ENCODE assay signal across 19 mouse cellular contexts in genomic region chr19:43695514-43695964, GRCm38 (mm10). TPM values are rescaled to one million over a fixed set of nuclear protein-coding genes. Genes with fewer than 3 reads are reported as not detected.
DNase-seq lines count a peak whose midpoint lies in the region; ATAC-seq and TF ChIP-seq lines count a peak whose summit lies in the region.
"Had no signal": no experiment of that assay in that cellular context is flagged by ENCODE, and none has a peak within 500 bp of the region (broad histone marks: within the 10 kb centered on the region; RNA-seq: fewer than 3 reads in every experiment).

No protein-coding gene starts in this region.

- H3K4me2 ChIP-seq in kidney, postnatal 0 days (ENCODE audit: low read length) = no peak overlapping the region
- H3K4me2 ChIP-seq in intestine, embryonic 15.5 days (replicated peaks) = peak overlapping the region; percentile 14; the same call in 1 of the 2 replicates
- no peak overlapping the region for H3K4me2 ChIP-seq in stomach, postnatal 0 days (replicated peaks; ENCODE audit: low read depth)
- H3K4me2 ChIP-seq: heart, embryonic 12.5 days; liver, embryonic 11.5 days; neural tube, embryonic 13.5 days had no signal

- H3K27ac ChIP-seq in kidney, postnatal 0 days = peak overlapping the region; percentile 42
- H3K27ac ChIP-seq in MEL (ENCODE audit: control insufficient read depth, low read depth, low read length) = peak overlapping the region; percentile 73
- H3K27ac ChIP-seq in intestine, embryonic 15.5 days = peak overlapping the region; percentile 45
- peak overlapping the region; percentile 56 for H3K27ac ChIP-seq in stomach, postnatal 0 days (replicated peaks)
- H3K27ac ChIP-seq: hindbrain, postnatal 0 days; neural tube, embryonic 13.5 days had no signal

- H3K27me3 ChIP-seq in kidney, postnatal 0 days (ENCODE audit: insufficient read depth, low read length) = no peaks in the 10 kb centered on the region
- H3K27me3 ChIP-seq in MEL (ENCODE audit: control insufficient read depth in 1 of 2, insufficient read depth in 2 of 2, low read length in 2 of 2) = no peaks in the 10 kb centered on the region
- H3K27me3 ChIP-seq in intestine, embryonic 15.5 days (replicated peaks) = no peaks in the 10 kb centered on the region
- no peaks in the 10 kb centered on the region for H3K27me3 ChIP-seq in stomach, postnatal 0 days (ENCODE audit: control insufficient read depth, insufficient read depth, low read length)
- H3K27me3 ChIP-seq: megakaryocyte, embryonic 14.5 days; neural tube, embryonic 13.5 days had no signal

- H3K9me3 ChIP-seq in kidney, postnatal 0 days (replicated peaks; ENCODE audit: low read length) = no peaks in the 10 kb centered on the region
- H3K9me3 ChIP-seq in MEL (replicated peaks; ENCODE audit: insufficient read depth, low read length) = no peaks in the 10 kb centered on the region
- H3K9me3 ChIP-seq in intestine, embryonic 15.5 days = no peaks in the 10 kb centered on the region
- H3K9me3 ChIP-seq in stomach, postnatal 0 days (ENCODE audit: control insufficient read depth, low read length) = no peaks in the 10 kb centered on the region
- H3K9me3 ChIP-seq: heart, embryonic 12.5 days; megakaryocyte, embryonic 14.5 days; neural tube, embryonic 13.5 days had no signal

- ATAC-seq in kidney, postnatal 0 days (replicated peaks; ENCODE audit: low FRiP score, low read depth) = 0 out of 2 replicates have a peak, but pooled peaks have one; percentile 36
- ATAC-seq in intestine, embryonic 15.5 days = peak; percentile 91
- peak; percentile 82 for ATAC-seq in stomach, postnatal 0 days (ENCODE audit: low FRiP score, low TSS enrichment)
- ATAC-seq: hindbrain, postnatal 0 days had no signal

- H3K4me3 ChIP-seq in kidney, postnatal 0 days (replicated peaks; ENCODE audit: low read depth, low read length) = no peak overlapping the region
- peak overlapping the region; percentile 2 to 32 for H3K4me3 ChIP-seq in MEL (ENCODE audit: control insufficient read depth in 1 of 2, insufficient read depth in 1 of 2, low read depth in 2 of 2, low read length in 2 of 2)
- no peak overlapping the region for H3K4me3 ChIP-seq in intestine, embryonic 15.5 days (replicated peaks)
- H3K4me3 ChIP-seq in stomach, postnatal 0 days (ENCODE audit: low read depth, low read length) = no peak overlapping the region
- H3K4me3 ChIP-seq: heart, embryonic 12.5 days; megakaryocyte, embryonic 14.5 days; neural tube, embryonic 13.5 days had no signal

- 36% methylated on average over 10 of the region's 10 CpGs for WGBS in kidney, postnatal 0 days
- 35% methylated on average over 10 of the region's 10 CpGs for WGBS in intestine, embryonic 15.5 days
- 30% methylated on average over 10 of the region's 10 CpGs for WGBS in stomach, postnatal 0 days

- no peak; a peak in 1 of 4 replicates for TF ChIP-seq POLR2A in MEL (IDR thresholded peaks at IDR 0.05; ENCODE audit: control insufficient read depth in 1 of 2, insufficient read depth in 1 of 2, low read depth in 1 of 2, low read length in 2 of 2, poor library complexity in 1 of 2)

- no peak for DNase-seq in kidney, postnatal 0 days (ENCODE audit: low spot score)
- DNase-seq in kidney, postnatal 25 days = no peak
- peak; percentile 92 for DNase-seq in MEL (ENCODE audit: low read depth, low spot score)
- peak; percentile 51 for DNase-seq in stomach, postnatal 0 days (ENCODE audit: low spot score)
- no peak for DNase-seq in retina, embryonic 14.5 days (ENCODE audit: low spot score)
- DNase-seq in yolk sac, embryonic 10.5 days (ENCODE audit: low spot score) = no peak
- DNase-seq: cerebellum, adult 11-12 months; gastrocnemius, postnatal 14 days; heart, postnatal 36 days; kidney, postnatal 36 days; left cerebral cortex, postnatal 4 days; right cerebral cortex, postnatal 4 days; thymus, postnatal 25 days had no signal

- H3K79me2 ChIP-seq in MEL (ENCODE audit: control insufficient read depth, insufficient read depth, low read length, poor library complexity) = no peaks in the 10 kb centered on the region

- peaks cover 4% of the 10 kb centered on the region; the same call in 1 of the 2 replicates for H3K36me3 ChIP-seq in kidney, postnatal 0 days (ENCODE audit: insufficient read depth, low read length)
- peaks cover 0 to 9% of the 10 kb centered on the region in 2 experiments; a peak in 2 of 4 replicates for H3K36me3 ChIP-seq in MEL (ENCODE audit: control insufficient read depth in 1 of 2, insufficient read depth in 2 of 2, low read length in 2 of 2)
- H3K36me3 ChIP-seq in intestine, embryonic 15.5 days = no peaks in the 10 kb centered on the region
- peaks cover 7% of the 10 kb centered on the region; the same call in 1 of the 2 replicates for H3K36me3 ChIP-seq in stomach, postnatal 0 days (ENCODE audit: control insufficient read depth, insufficient read depth, low read length)

- no peak for TF ChIP-seq RAD21 in MEL (IDR thresholded peaks at IDR 0.05; ENCODE audit: low read depth, low read length)

- no peaks in the 10 kb centered on the region; the same call in 1 of the 2 replicates for H3K4me1 ChIP-seq in kidney, postnatal 0 days (replicated peaks; ENCODE audit: insufficient read depth, low read length)
- peaks cover 5 to 19% of the 10 kb centered on the region in 2 experiments for H3K4me1 ChIP-seq in MEL (ENCODE audit: control insufficient read depth in 1 of 2, insufficient read depth in 2 of 2, low read length in 2 of 2)
- H3K4me1 ChIP-seq in intestine, embryonic 15.5 days (replicated peaks) = peaks cover 12% of the 10 kb centered on the region; the same call in 1 of the 2 replicates
- H3K4me1 ChIP-seq in stomach, postnatal 0 days (replicated peaks; ENCODE audit: control insufficient read depth, insufficient read depth) = no peaks in the 10 kb centered on the region

- no peak for TF ChIP-seq CTCF in kidney, postnatal 0 days (IDR thresholded peaks at IDR 0.05; ENCODE audit: low read depth)
- TF ChIP-seq CTCF in MEL (IDR thresholded peaks at IDR 0.05 in 2 of 3, conservative IDR thresholded peaks at IDR 0.05 in 1 of 3; ENCODE audit: control insufficient read depth in 1 of 3, insufficient read depth in 1 of 3, low read depth in 2 of 3, low read length in 3 of 3, poor library complexity in 1 of 3, severe bottlenecking in 1 of 3) = no peak
- no peak for TF ChIP-seq CTCF in stomach, postnatal 0 days (IDR thresholded peaks at IDR 0.05; ENCODE audit: low read depth)

- TF ChIP-seq EP300 in MEL (IDR thresholded peaks at IDR 0.05; ENCODE audit: low read depth in 1 of 2, low read length in 2 of 2) = peak; percentile 88 to 94
- no peak for TF ChIP-seq EP300 in stomach, postnatal 0 days (optimal IDR thresholded peaks at IDR 0.05)

- no peak overlapping the region for H3K9ac ChIP-seq in kidney, postnatal 0 days (ENCODE audit: low read depth, low read length)
- H3K9ac ChIP-seq in MEL (ENCODE audit: control insufficient read depth, low read depth, low read length, poor library complexity, severe bottlenecking) = peak overlapping the region; percentile 45
- no peak overlapping the region for H3K9ac ChIP-seq in intestine, embryonic 15.5 days
- H3K9ac ChIP-seq in stomach, postnatal 0 days (ENCODE audit: low read length) = no peak overlapping the region
- H3K9ac ChIP-seq: heart, embryonic 12.5 days; neural tube, embryonic 13.5 days had no signal

TF ChIP-seq in MEL, 35 proteins besides CTCF, POLR2A, EP300 and RAD21 (continues in another document):
- TF ChIP-seq NELFE (IDR thresholded peaks at IDR 0.05; ENCODE audit: low read depth, low read length) (no peak), ELF1 (IDR thresholded peaks at IDR 0.05; ENCODE audit: low read depth, low read length) (no peak), JUND (IDR thresholded peaks at IDR 0.05; ENCODE audit: low read depth, low read length) (0 out of 2 replicates have a peak, but pooled peaks have one; percentile 19), TBP (IDR thresholded peaks at IDR 0.05; ENCODE audit: low read depth, low read length) (peak; percentile 60), MAX (IDR thresholded peaks at IDR 0.05; ENCODE audit: low read length) (peak; percentile 74), MAFK (IDR thresholded peaks at IDR 0.05; ENCODE audit: borderline replicate concordance, low read depth, low read length) (no peak), MEF2A (IDR thresholded peaks at IDR 0.05; ENCODE audit: extremely low read depth, insufficient replicate concordance, low read depth, low read length, poor library complexity, severe bottlenecking) (no peak)

RNA-seq across cellular contexts. Expression of gene Entpd7, which starts 6.1 kb away (rescaled TPM):
- polyA plus RNA-seq in kidney, postnatal 0 days (2015; fragmentation: Nextera tagmentation; extraction: Ambion mirVana) = 11.3 and 12.0 TPM in 2 replicates
- 7.7 and 8.0 TPM in 2 replicates for total RNA-seq in MEL (2012; rRNA removed)
- 1 to 10 TPM in 1 of 2 experiments, not detected in 1; 4.2 TPM for polyA plus RNA-seq in MEL (2012; ENCODE audit: insufficient read depth in 1 of 2, insufficient read length in 2 of 2, low read depth in 1 of 2, low replicate concordance in 2 of 2, missing spikeins in 1 of 2)
- polyA plus RNA-seq in intestine, embryonic 15.5 days (2015; fragmentation: Nextera tagmentation; extraction: Ambion mirVana) = 21.1 and 24.4 TPM in 2 replicates
- 7.4 and 8.1 TPM in 2 replicates for polyA plus RNA-seq in stomach, postnatal 0 days (2015; fragmentation: Nextera tagmentation; extraction: Ambion mirVana)

RNA-seq across cellular contexts. Expression of gene Slc25a28, which starts 20.9 kb away (rescaled TPM):
- polyA plus RNA-seq in kidney, postnatal 0 days (2015; fragmentation: Nextera tagmentation; extraction: Ambion mirVana) = 13.5 and 17.1 TPM in 2 replicates
- 57.9 and 58.2 TPM in 2 replicates for total RNA-seq in MEL (2012; rRNA removed)
- polyA plus RNA-seq in MEL (2012; ENCODE audit: insufficient read depth in 1 of 2, insufficient read length in 2 of 2, low read depth in 1 of 2, low replicate concordance in 2 of 2, missing spikeins in 1 of 2) = 100 to 1,000 TPM in 1 of 2 experiments, not detected in 1; 110 TPM
- 19.1 and 19.9 TPM in 2 replicates for polyA plus RNA-seq in intestine, embryonic 15.5 days (2015; fragmentation: Nextera tagmentation; extraction: Ambion mirVana)
- 9.6 and 11.4 TPM in 2 replicates for polyA plus RNA-seq in stomach, postnatal 0 days (2015; fragmentation: Nextera tagmentation; extraction: Ambion mirVana)

RNA-seq across cellular contexts. Expression of gene Cutc, which starts 57.3 kb away (rescaled TPM):
- polyA plus RNA-seq in kidney, postnatal 0 days (2015; fragmentation: Nextera tagmentation; extraction: Ambion mirVana) = 24.0 and 24.9 TPM in 2 replicates
- 10.0 and 10.1 TPM in 2 replicates for total RNA-seq in MEL (2012; rRNA removed)
- 10 to 100 TPM in 1 of 2 experiments, not detected in 1; 18.8 TPM for polyA plus RNA-seq in MEL (2012; ENCODE audit: insufficient read depth in 1 of 2, insufficient read length in 2 of 2, low read depth in 1 of 2, low replicate concordance in 2 of 2, missing spikeins in 1 of 2)
- 24.8 and 25.9 TPM in 2 replicates for polyA plus RNA-seq in intestine, embryonic 15.5 days (2015; fragmentation: Nextera tagmentation; extraction: Ambion mirVana)
- polyA plus RNA-seq in stomach, postnatal 0 days (2015; fragmentation: Nextera tagmentation; extraction: Ambion mirVana) = 19.4 and 22.5 TPM in 2 replicates

RNA-seq across cellular contexts. Expression of gene Cox15, which starts 57.3 kb away (rescaled TPM):
- polyA plus RNA-seq in kidney, postnatal 0 days (2015; fragmentation: Nextera tagmentation; extraction: Ambion mirVana) = 6.4 and 7.7 TPM in 2 replicates
- total RNA-seq in MEL (2012; rRNA removed) = 30.1 and 32.4 TPM in 2 replicates
- 10 to 100 TPM; 30.2 to 59.1 TPM for polyA plus RNA-seq in MEL (2012; ENCODE audit: insufficient read depth in 1 of 2, insufficient read length in 2 of 2, low read depth in 1 of 2, low replicate concordance in 2 of 2, missing spikeins in 1 of 2)
- 12.2 and 14.2 TPM in 2 replicates for polyA plus RNA-seq in intestine, embryonic 15.5 days (2015; fragmentation: Nextera tagmentation; extraction: Ambion mirVana)
- 5.3 and 5.6 TPM in 2 replicates for polyA plus RNA-seq in stomach, postnatal 0 days (2015; fragmentation: Nextera tagmentation; extraction: Ambion mirVana)

Comparison
In these comparisons a context has a peak if more than half of its experiments do, and no peak if none do; other contexts are left out.
1. ATAC-seq: peak in every context shown above with its lines; median percentile 91 in intestine, embryonic 15.5 days; 82 in stomach, postnatal 0 days; 36 in kidney, postnatal 0 days.
2. DNase-seq: peak in MEL (single experiment) and stomach, postnatal 0 days (single experiment); none in kidney, postnatal 0 days (single experiment), kidney, postnatal 25 days (0 of 2), retina, embryonic 14.5 days (single experiment) and yolk sac, embryonic 10.5 days (single experiment).
3. H3K4me3 ChIP-seq: peak in MEL (2 of 2); none in kidney, postnatal 0 days (single experiment), intestine, embryonic 15.5 days (single experiment) and stomach, postnatal 0 days (single experiment).
4. Peak in every context shown above with its lines, with median percentiles within 50 percentile points of each other: H3K27ac ChIP-seq.